Mouse (Mus musculus): Measurements from ENCODE around the gene Cyyr1. TPM values are rescaled to one million over a fixed set of nuclear protein-coding genes. Genes with fewer than 3 reads are reported as not detected.

Cyyr1 gene
- total RNA-seq, 1 experiment = 4.6 TPM

GRCm38 (mm10) chr16:85549971-85550567 lies 3.1 kb downstream of the Cyyr1 start:
- no peaks in the 10 kb centered on the region for H3K36me3 ChIP-seq (ENCODE audit: control insufficient read depth, insufficient read depth, low read length, poor library complexity, severe bottlenecking)
- no peak for TF ChIP-seq ZNF384 (IDR thresholded peaks at IDR 0.05; ENCODE audit: low read depth, low read length)
- no peak for TF ChIP-seq ZC3H11A (IDR thresholded peaks at IDR 0.05; ENCODE audit: borderline replicate concordance, low read depth, low read length)
- TF ChIP-seq MAFK (IDR thresholded peaks at IDR 0.05; ENCODE audit: insufficient read depth, low read depth, low read length) = no peak
- no peak for TF ChIP-seq HCFC1 (IDR thresholded peaks at IDR 0.05; ENCODE audit: borderline replicate concordance, insufficient read depth, low read length)
- TF ChIP-seq CHD2 (IDR thresholded peaks at IDR 0.05; ENCODE audit: low read depth, low read length) = no peak
- no peak for DNase-seq (ENCODE audit: low read depth, low spot score)
- 0 out of 4 replicates have a peak, but pooled peaks cover 0 to 2% of the 10 kb centered on the region in 2 experiments for H3K4me1 ChIP-seq (ENCODE audit: control insufficient read depth in 2 of 2, insufficient read depth in 2 of 2, low read length in 2 of 2, poor library complexity in 1 of 2)
- no peak overlapping the region for H3K27ac ChIP-seq (ENCODE audit: insufficient read depth, low read depth, low read length, poor library complexity, severe bottlenecking)
- H3K4me3 ChIP-seq (ENCODE audit: insufficient read depth in 1 of 2, low read depth in 1 of 2, low read length in 2 of 2, poor library complexity in 1 of 2, severe bottlenecking in 1 of 2) = peak overlapping the region; percentile 71 to 91
- in situ Hi-C loops (cut with MboI; ENCODE audit: low sequenced_read_pairs in 2 of 2, unreplicated experiment in 2 of 2) = no loop called here
- peak overlapping the region; percentile 50 for H3K9ac ChIP-seq (ENCODE audit: insufficient read depth, low read depth, low read length, poor library complexity, severe bottlenecking)
- no peaks in the 10 kb centered on the region for H3K9me3 ChIP-seq (ENCODE audit: control insufficient read depth, insufficient read depth, low read depth, low read length)

GRCm38 (mm10) chr16:85546519-85546918 lies 6.7 kb downstream of the Cyyr1 start:
- TF ChIP-seq MAFK (IDR thresholded peaks at IDR 0.05; ENCODE audit: insufficient read depth, low read depth, low read length) (no peak), ZC3H11A (IDR thresholded peaks at IDR 0.05; ENCODE audit: borderline replicate concordance, low read depth, low read length) (no peak), CHD2 (IDR thresholded peaks at IDR 0.05; ENCODE audit: low read depth, low read length) (no peak), HCFC1 (IDR thresholded peaks at IDR 0.05; ENCODE audit: borderline replicate concordance, insufficient read depth, low read length) (no peak), ZNF384 (IDR thresholded peaks at IDR 0.05; ENCODE audit: low read depth, low read length) (no peak)

GRCm38 (mm10) chr16:85541676-85542273 lies 11.4 kb downstream of the Cyyr1 start:
- in situ Hi-C loops (cut with MboI; ENCODE audit: low sequenced_read_pairs in 2 of 2, unreplicated experiment in 2 of 2) = no loop called here
- no peaks in the 10 kb centered on the region for H3K36me3 ChIP-seq (ENCODE audit: control insufficient read depth, insufficient read depth, low read length, poor library complexity, severe bottlenecking)
- TF ChIP-seq ZC3H11A (IDR thresholded peaks at IDR 0.05; ENCODE audit: borderline replicate concordance, low read depth, low read length) (no peak), MAFK (IDR thresholded peaks at IDR 0.05; ENCODE audit: insufficient read depth, low read depth, low read length) (no peak), CHD2 (IDR thresholded peaks at IDR 0.05; ENCODE audit: low read depth, low read length) (no peak), HCFC1 (IDR thresholded peaks at IDR 0.05; ENCODE audit: borderline replicate concordance, insufficient read depth, low read length) (no peak), ZNF384 (IDR thresholded peaks at IDR 0.05; ENCODE audit: low read depth, low read length) (no peak)

More at GRCm38 (mm10) chr16:85546519-85546918, 6.7 kb downstream of the Cyyr1 start:
- H3K4me1 ChIP-seq (ENCODE audit: control insufficient read depth in 2 of 2, insufficient read depth in 2 of 2, low read length in 2 of 2, poor library complexity in 1 of 2) = peaks cover 0 to 2% of the 10 kb centered on the region in 2 experiments; a peak in 1 of 4 replicates
- no peak for DNase-seq (ENCODE audit: low read depth, low spot score)
- no peaks in the 10 kb centered on the region for H3K36me3 ChIP-seq (ENCODE audit: control insufficient read depth, insufficient read depth, low read length, poor library complexity, severe bottlenecking)
- no peaks in the 10 kb centered on the region for H3K9me3 ChIP-seq (ENCODE audit: control insufficient read depth, insufficient read depth, low read depth, low read length)
- in situ Hi-C loops (cut with MboI; ENCODE audit: low sequenced_read_pairs in 2 of 2, unreplicated experiment in 2 of 2) = no loop called here
- no peak overlapping the region for H3K9ac ChIP-seq (ENCODE audit: insufficient read depth, low read depth, low read length, poor library complexity, severe bottlenecking)
- no peak overlapping the region for H3K27ac ChIP-seq (ENCODE audit: insufficient read depth, low read depth, low read length, poor library complexity, severe bottlenecking)
- H3K4me3 ChIP-seq (ENCODE audit: insufficient read depth in 1 of 2, low read depth in 1 of 2, low read length in 2 of 2, poor library complexity in 1 of 2, severe bottlenecking in 1 of 2) = no peak overlapping the region

GRCm38 (mm10) chr16:85541023-85541422 lies 12.2 kb downstream of the Cyyr1 start:
- in situ Hi-C loops (cut with MboI; ENCODE audit: low sequenced_read_pairs in 2 of 2, unreplicated experiment in 2 of 2) = no loop called here
- TF ChIP-seq MAFK (IDR thresholded peaks at IDR 0.05; ENCODE audit: insufficient read depth, low read depth, low read length) = no peak
- DNase-seq (ENCODE audit: low read depth, low spot score) = no peak

More at GRCm38 (mm10) chr16:85541676-85542273, 11.4 kb downstream of the Cyyr1 start:
- Histone ChIP-seq H3K4me3 (ENCODE audit: insufficient read depth in 1 of 2, low read depth in 1 of 2, low read length in 2 of 2, poor library complexity in 1 of 2, severe bottlenecking in 1 of 2) (no peak overlapping the region), H3K4me1 (ENCODE audit: control insufficient read depth in 2 of 2, insufficient read depth in 2 of 2, low read length in 2 of 2, poor library complexity in 1 of 2) (no peaks in the 10 kb centered on the region; a peak in 1 of 4 replicates), H3K9ac (ENCODE audit: insufficient read depth, low read depth, low read length, poor library complexity, severe bottlenecking) (no peak overlapping the region), H3K9me3 (ENCODE audit: control insufficient read depth, insufficient read depth, low read depth, low read length) (no peaks in the 10 kb centered on the region), H3K27ac (ENCODE audit: insufficient read depth, low read depth, low read length, poor library complexity, severe bottlenecking) (no peak overlapping the region)
- no peak for DNase-seq (ENCODE audit: low read depth, low spot score)

More at GRCm38 (mm10) chr16:85541023-85541422, 12.2 kb downstream of the Cyyr1 start:
- Histone ChIP-seq H3K9me3 (ENCODE audit: control insufficient read depth, insufficient read depth, low read depth, low read length) (no peaks in the 10 kb centered on the region), H3K9ac (ENCODE audit: insufficient read depth, low read depth, low read length, poor library complexity, severe bottlenecking) (no peak overlapping the region), H3K4me1 (ENCODE audit: control insufficient read depth in 2 of 2, insufficient read depth in 2 of 2, low read length in 2 of 2, poor library complexity in 1 of 2) (no peaks in the 10 kb centered on the region; a peak in 1 of 4 replicates), H3K36me3 (ENCODE audit: control insufficient read depth, insufficient read depth, low read length, poor library complexity, severe bottlenecking) (no peaks in the 10 kb centered on the region), H3K4me3 (ENCODE audit: insufficient read depth in 1 of 2, low read depth in 1 of 2, low read length in 2 of 2, poor library complexity in 1 of 2, severe bottlenecking in 1 of 2) (no peak overlapping the region), H3K27ac (ENCODE audit: insufficient read depth, low read depth, low read length, poor library complexity, severe bottlenecking) (no peak overlapping the region)

Data from ES-E14 (cell line).